Mouse (Mus musculus) hindbrain, embryonic 16.5 days (tissue): ENCODE results near the gene Mapk12. TPM values are rescaled to one million over a fixed set of nuclear protein-coding genes. Genes with fewer than 3 reads are reported as not detected.

Experiments
- ATAC-seq: fragments of 200-750 bp; cut with Nextera tagmentation; 2 replicates; pipeline ENCODE4 v1.8.0; 2017; ENCODE audit warnings: moderate TSS enrichment, moderate library complexity
- H3K27ac ChIP-seq: fragments of 300-500 bp; sonication (generic); 2 replicates; pipeline ENCODE4 v1.5.1; 2014; ENCODE audit warnings: low read depth, mild to moderate bottlenecking, control low read depth, low read length, moderate library complexity
- H3K27me3 ChIP-seq: fragments of 300-500 bp; sonication (generic); replicated peaks from 2 replicates; pipeline ENCODE4 v1.6.1; 2014; ENCODE audit warnings: low read length; ENCODE audit not compliant: control insufficient read depth, insufficient read depth
- H3K36me3 ChIP-seq: fragments of 300-500 bp; sonication (generic); 2 replicates; pipeline ENCODE4 v1.6.1; 2014; ENCODE audit warnings: mild to moderate bottlenecking, low read length, moderate library complexity, mixed read lengths; ENCODE audit not compliant: control insufficient read depth, insufficient read depth
- H3K4me1 ChIP-seq: fragments of 300-500 bp; sonication (generic); 2 replicates; pipeline ENCODE4 v1.6.1; 2014; ENCODE audit warnings: low read depth, low read length; ENCODE audit not compliant: control insufficient read depth, insufficient read depth
- H3K4me2 ChIP-seq: fragments of 300-500 bp; sonication (generic); 2 replicates; pipeline ENCODE4 v1.6.1; 2014; ENCODE audit warnings: mild to moderate bottlenecking, low read length, control low read depth, moderate library complexity
- H3K4me3 ChIP-seq: fragments of 300-500 bp; sonication (generic); 2 replicates; pipeline ENCODE4 v1.5.1; 2014; ENCODE audit warnings: mild to moderate bottlenecking, low read length, control low read depth, moderate library complexity
- H3K9ac ChIP-seq: fragments of 300-500 bp; sonication (generic); 2 replicates; pipeline ENCODE4 v1.6.1; 2014; ENCODE audit warnings: low read depth, mild to moderate bottlenecking, control low read depth, low read length, moderate library complexity
- H3K9me3 ChIP-seq: fragments of 300-500 bp; sonication (generic); 2 replicates; pipeline ENCODE4 v1.6.1; 2014; ENCODE audit warnings: mild to moderate bottlenecking, low read length, moderate library complexity; ENCODE audit not compliant: control insufficient read depth
- WGBS: fragments of 180-500 bp; shearing (Covaris S2); extraction: QIAGEN DNeasy Blood & Tissue Kit; methylation state at CpG from one replicate; pipeline ENCODE4 v1.1.7; 2014; 5-methylcytosine and 5-hydroxymethylcytosine counted together
- polyA plus RNA-seq: library from polyadenylated mRNA; unstranded; fragments of >200 nt; fragmentation: Nextera tagmentation; extraction: Ambion mirVana; gene quantifications from 2 replicates; pipeline ENCODE4 v1.2.1, GENCODE M21; 2015

Gene Mapk12
- polyA plus RNA-seq, 1 experiment from 2014 or later = 4.1 TPM

DNA sequence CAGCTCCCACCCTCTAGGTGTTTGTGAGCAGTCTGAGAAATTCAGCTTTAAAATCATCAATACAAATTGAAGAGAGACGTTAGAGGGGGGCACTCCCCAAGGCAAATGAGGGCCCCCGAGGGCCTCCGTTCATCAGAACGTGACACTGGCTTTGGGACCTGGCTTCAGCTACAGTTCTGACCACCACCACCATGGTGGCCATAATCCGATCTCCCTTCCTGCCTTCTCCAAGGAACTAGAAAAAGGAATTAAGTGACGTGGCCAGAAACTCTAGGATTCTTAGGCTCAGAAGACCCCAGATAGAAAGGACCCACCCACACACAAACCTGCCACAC, 39.1 kb upstream of the Mapk12 start:
- peak overlapping the region; percentile 94 for H3K9ac ChIP-seq
- no peaks in the 10 kb centered on the region for H3K27me3 ChIP-seq
- ATAC-seq = no peak
- peaks cover 55% of the 10 kb centered on the region for H3K4me1 ChIP-seq
- no peaks in the 10 kb centered on the region for H3K36me3 ChIP-seq
- peak overlapping the region; percentile 92 for H3K4me2 ChIP-seq
- WGBS = under 1% methylated on average over 6 of the region's 6 CpGs
- H3K27ac ChIP-seq = peak overlapping the region; percentile 95
- no peaks in the 10 kb centered on the region for H3K9me3 ChIP-seq
- peak overlapping the region; percentile 85 for H3K4me3 ChIP-seq

DNA sequence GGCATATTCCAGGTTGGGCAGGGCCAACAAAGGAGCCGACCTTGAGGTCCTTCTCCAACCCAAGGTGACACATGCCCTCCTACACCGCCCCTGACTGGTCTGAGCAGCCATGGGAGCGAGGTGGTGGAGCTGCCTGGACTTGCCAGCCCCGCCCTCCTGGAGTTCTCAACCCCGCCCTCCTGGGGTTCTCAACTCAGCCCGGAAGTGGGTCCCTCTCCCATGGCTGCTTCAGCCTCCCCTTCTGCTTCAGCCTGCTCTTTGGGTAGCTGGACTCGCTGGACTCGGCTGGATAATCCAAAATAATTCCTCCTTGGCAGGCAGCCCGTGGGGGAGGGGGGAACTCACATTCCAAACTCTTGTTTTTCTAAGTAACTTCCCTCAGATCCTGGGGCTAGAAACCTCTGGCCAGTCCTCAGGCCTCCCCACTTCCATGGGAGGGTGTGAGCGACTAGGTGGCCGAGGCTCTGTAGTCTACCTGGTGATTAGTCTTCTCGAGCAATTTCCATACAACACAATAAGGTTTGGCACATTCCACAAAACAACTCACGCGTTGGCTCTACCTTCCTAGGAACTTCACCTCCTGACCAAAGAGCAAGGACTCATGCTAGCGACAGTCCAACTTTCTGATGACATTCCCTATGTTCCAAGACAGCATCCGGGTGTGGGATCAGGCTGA, 38.6 kb upstream of the Mapk12 start:
- H3K4me1 ChIP-seq = peaks cover 59% of the 10 kb centered on the region
- peak overlapping the region; percentile 92 for H3K4me2 ChIP-seq
- H3K36me3 ChIP-seq = no peaks in the 10 kb centered on the region
- no peak for ATAC-seq
- no peaks in the 10 kb centered on the region for H3K9me3 ChIP-seq
- peak overlapping the region; percentile 85 for H3K4me3 ChIP-seq
- H3K27me3 ChIP-seq = no peaks in the 10 kb centered on the region
- WGBS = 3% methylated on average over 16 of the region's 16 CpGs
- H3K27ac ChIP-seq = peak overlapping the region; percentile 95
- H3K9ac ChIP-seq = peak overlapping the region; percentile 94

DNA sequence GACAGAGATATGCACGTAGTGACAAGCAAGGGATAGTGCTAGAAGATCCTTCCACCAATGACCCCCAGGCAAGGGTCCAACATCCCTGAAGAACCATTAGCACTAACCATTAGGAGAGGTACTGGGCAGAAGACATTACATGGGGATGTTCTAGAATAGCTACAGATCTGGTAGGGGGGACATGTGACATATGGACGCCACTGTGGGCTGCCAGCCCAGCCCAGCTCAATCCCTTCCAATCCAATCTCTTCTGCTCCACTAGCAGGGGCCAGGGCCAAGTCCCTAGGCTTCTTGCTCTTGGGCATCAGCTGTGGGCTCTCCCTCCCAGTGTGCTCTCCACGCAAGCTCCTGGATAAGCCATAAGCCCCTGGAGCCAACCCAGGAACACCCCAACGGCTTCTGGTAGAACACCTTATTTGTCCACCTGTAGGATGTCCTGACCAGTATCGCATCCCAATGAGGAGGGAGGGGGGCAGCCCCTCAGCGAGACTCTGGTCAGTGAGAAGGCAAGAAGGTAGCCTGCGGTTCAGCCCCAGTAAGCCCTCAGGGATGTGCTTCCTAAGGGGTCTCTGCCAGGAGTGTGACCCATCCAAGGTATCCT, 37.9 kb upstream of the Mapk12 start:
- Histone ChIP-seq H3K9ac (peak overlapping the region; percentile 94), H3K27ac (peak overlapping the region; percentile 95), H3K9me3 (no peaks in the 10 kb centered on the region), H3K4me2 (peak overlapping the region; percentile 92), H3K4me3 (peak overlapping the region; percentile 85), H3K27me3 (no peaks in the 10 kb centered on the region), H3K36me3 (no peaks in the 10 kb centered on the region), H3K4me1 (peaks cover 66% of the 10 kb centered on the region)
- ATAC-seq = no peak
- 59% methylated on average over 7 of the region's 7 CpGs for WGBS

DNA sequence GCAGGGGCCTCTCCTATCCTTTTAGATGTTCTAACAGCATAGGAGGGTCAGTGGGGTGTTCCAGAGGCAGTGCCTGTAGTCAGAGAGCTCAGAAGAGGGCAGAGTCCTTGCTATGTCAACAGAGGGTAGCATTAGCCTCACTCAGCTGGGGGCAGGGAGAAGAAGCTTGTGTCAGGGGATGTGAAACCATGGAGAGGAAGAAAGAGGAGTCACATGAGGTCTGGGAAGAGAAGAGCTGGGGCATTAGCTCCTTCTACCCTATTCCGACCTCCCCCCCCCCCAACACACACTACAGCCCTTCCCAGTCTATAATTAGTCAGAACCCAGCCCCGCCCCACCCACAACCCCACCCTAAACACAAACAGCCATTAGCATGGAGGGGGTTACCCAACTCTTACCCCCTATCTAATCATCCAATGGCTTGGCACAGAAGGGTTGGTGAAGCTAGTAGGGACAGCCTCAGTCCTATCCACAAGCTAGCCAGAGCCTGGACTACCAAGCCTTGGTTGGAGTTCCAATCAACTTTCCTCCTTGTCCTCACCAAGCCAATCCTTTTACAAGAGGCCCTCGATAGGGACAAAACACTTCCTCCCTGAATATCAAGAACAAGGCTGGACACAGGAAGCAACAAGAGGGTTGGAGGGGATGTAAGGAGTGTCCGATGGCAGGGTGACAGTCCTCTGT, 37.2 kb upstream of the Mapk12 start:
- H3K36me3 ChIP-seq = no peaks in the 10 kb centered on the region
- H3K4me2 ChIP-seq = peak overlapping the region; percentile 92
- 76% methylated on average over 4 of the region's 4 CpGs for WGBS
- ATAC-seq = no peak
- no peaks in the 10 kb centered on the region for H3K9me3 ChIP-seq
- H3K4me1 ChIP-seq = peaks cover 71% of the 10 kb centered on the region
- H3K27ac ChIP-seq = peak overlapping the region; percentile 18; the same call in 1 of the 2 replicates
- no peaks in the 10 kb centered on the region for H3K27me3 ChIP-seq
- no peak overlapping the region; the same call in 1 of the 2 replicates for H3K9ac ChIP-seq
- no peak overlapping the region for H3K4me3 ChIP-seq

DNA sequence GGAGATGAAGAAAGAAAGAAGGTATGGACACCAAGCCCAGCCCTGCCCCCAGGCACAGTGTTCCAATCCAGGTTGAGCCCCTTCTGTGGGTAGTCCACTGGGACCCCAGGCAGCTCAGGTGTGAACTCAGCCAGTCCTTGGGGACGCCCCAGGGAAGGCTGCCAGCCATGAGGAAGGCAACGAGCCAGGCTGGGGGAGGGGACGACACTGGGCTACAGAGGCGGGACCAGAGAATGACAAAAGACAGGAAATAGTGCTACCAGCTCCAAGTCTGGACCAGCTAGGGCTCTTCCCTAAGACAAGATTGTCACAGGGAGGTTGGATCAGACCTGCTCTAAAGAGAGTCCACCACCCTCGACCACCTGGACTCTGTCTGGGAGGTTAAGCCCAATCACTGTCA, 36.6 kb upstream of the Mapk12 start:
- peak overlapping the region; percentile 92 for H3K4me2 ChIP-seq
- H3K36me3 ChIP-seq = no peaks in the 10 kb centered on the region
- H3K4me1 ChIP-seq = peaks cover 74% of the 10 kb centered on the region
- H3K4me3 ChIP-seq = no peak overlapping the region
- H3K9ac ChIP-seq = no peak overlapping the region
- H3K27me3 ChIP-seq = no peaks in the 10 kb centered on the region
- 8% methylated on average over 5 of the region's 5 CpGs for WGBS
- H3K9me3 ChIP-seq = no peaks in the 10 kb centered on the region
- H3K27ac ChIP-seq = peak overlapping the region; percentile 10; the same call in 1 of the 2 replicates
- no peak for ATAC-seq

DNA sequence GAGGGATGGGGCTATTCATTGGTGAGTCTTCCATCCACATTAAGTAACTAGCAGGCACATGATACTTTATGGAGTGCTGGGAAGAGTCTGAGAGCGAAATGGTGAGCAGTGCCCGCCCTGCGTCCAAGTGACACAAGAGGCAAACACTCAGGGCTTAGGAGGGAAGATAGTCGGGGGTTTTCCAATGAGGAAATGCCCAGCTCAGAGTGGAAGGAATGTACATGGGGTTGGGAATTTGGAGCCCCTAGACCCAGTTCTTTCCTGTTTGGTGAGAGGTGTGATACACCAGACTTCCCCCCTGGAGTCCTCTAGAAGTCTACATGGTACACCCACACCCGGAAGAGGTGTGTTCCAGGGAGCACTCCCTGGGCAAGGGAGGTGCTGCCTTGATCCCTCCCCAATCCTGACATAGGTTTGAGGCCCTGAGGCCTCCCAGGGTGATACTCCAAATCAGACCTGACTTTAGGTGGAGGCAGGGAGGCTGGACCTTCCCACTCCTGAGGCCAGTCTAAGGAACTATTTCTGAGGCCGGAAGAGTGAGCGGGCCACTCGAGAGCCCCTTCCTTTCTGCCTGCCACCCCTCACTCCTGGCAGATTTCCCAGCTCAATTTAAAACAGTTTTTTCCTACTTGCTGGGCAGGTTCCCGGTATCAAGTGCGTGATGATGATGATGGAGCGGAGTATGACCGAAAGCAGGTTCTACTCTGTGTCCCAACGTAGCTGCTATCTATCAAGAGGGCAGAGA, 35.1 kb upstream of the Mapk12 start:
- no peak overlapping the region for H3K27ac ChIP-seq
- peaks cover 74% of the 10 kb centered on the region for H3K4me1 ChIP-seq
- no peak for ATAC-seq
- peak overlapping the region; percentile 8; the same call in 1 of the 2 replicates for H3K4me2 ChIP-seq
- no peak overlapping the region for H3K4me3 ChIP-seq
- 68% methylated on average over 13 of the region's 13 CpGs for WGBS
- no peaks in the 10 kb centered on the region for H3K36me3 ChIP-seq
- no peaks in the 10 kb centered on the region for H3K9me3 ChIP-seq
- no peaks in the 10 kb centered on the region for H3K27me3 ChIP-seq
- no peak overlapping the region for H3K9ac ChIP-seq

DNA sequence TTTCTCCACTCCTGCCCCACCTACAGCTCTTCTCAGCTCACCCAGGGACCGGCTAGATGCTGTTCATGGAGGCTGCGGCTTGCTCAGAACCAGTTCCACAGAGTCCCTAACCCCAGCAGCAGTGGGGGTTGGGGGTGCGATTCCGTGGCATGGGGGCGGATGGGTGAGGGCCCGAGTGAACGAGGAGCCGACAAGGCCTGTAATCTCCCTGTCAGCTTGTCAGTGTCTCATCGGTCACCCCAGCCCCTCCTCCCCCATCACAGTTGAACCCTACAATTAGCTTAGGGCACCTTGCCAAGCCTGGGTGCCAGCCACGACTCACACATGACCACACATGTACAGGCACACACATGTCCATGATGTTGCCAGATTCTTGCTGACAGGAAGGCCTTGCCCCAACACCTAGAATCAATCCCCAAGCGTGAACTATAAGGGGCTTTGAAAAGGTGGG, 34.4 kb upstream of the Mapk12 start:
- Histone ChIP-seq H3K9ac (no peak overlapping the region), H3K9me3 (no peaks in the 10 kb centered on the region), H3K4me1 (peaks cover 78% of the 10 kb centered on the region), H3K4me3 (no peak overlapping the region), H3K4me2 (0 out of 2 replicates have a peak overlapping the region, but pooled peaks have one; percentile 8), H3K36me3 (0 out of 2 replicates have a peak, but pooled peaks cover 2% of the 10 kb centered on the region), H3K27ac (no peak overlapping the region), H3K27me3 (no peaks in the 10 kb centered on the region)
- no peak for ATAC-seq
- 51% methylated on average over 11 of the region's 11 CpGs for WGBS

DNA sequence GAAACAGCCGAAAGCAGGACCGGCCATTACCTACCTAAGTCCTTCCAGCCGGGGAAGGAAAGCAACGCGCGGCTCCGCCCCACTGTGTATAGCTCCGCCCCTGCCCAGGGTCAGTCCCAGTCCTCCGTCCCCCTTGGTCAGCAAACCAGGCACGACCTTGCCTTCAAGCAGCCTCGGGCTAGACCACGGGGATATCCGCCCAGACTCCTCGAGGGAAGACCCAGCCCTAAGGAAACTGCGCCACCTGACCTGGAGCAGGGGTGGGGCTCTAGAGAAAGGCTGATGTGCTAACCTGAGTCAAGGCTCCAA, 33.4 kb upstream of the Mapk12 start:
- H3K9me3 ChIP-seq = no peaks in the 10 kb centered on the region
- H3K27me3 ChIP-seq = no peaks in the 10 kb centered on the region
- H3K9ac ChIP-seq = peak overlapping the region; percentile 78
- peak overlapping the region; percentile 96 for H3K4me2 ChIP-seq
- H3K27ac ChIP-seq = peak overlapping the region; percentile 80
- H3K4me1 ChIP-seq = peaks cover 83% of the 10 kb centered on the region
- H3K4me3 ChIP-seq = peak overlapping the region; percentile 57
- ATAC-seq = peak; percentile 21; the same call in 1 of the 2 replicates
- 0% methylated on average over 13 of the region's 15 CpGs for WGBS
- 0 out of 2 replicates have a peak, but pooled peaks cover 2% of the 10 kb centered on the region for H3K36me3 ChIP-seq
